Mouse (Mus musculus): ENCODE results near the gene Wdr72. TPM values are rescaled to one million over a fixed set of nuclear protein-coding genes. Genes with fewer than 3 reads are reported as not detected.

Wdr72 gene
- polyA plus RNA-seq, 1 experiment from 2014 or later = 0.59 TPM

DNA sequence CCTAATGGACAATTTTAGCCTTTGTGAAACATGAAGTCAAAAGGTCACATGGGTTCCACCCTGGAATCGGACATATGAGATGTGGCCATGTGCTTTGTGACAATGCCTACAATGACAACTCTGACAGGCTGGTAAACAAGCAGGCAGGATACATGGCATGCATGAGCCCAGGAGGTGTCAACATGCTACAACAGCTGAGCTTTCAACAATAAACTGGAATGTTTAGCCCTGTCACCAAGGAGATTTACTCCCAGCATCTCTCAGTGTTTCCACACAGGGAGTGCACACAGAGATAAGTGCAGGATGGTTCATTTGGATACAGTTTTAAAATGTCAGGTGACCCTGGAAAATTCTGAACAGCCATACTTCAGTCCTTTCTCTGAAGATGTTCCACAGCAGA, 140.4 kb downstream of the Wdr72 start:
- ATAC-seq (ENCODE audit: insufficient number of reproducible peaks, low FRiP score, low TSS enrichment, low read depth) (no peak), DNase-seq (ENCODE audit: low spot score) (no peak)
- no peaks in the 10 kb centered on the region for H3K27me3 ChIP-seq (ENCODE audit: control insufficient read depth, insufficient read depth, low read length)
- no peak overlapping the region for H3K4me2 ChIP-seq (ENCODE audit: low read depth, severe bottlenecking)
- no peaks in the 10 kb centered on the region for H3K36me3 ChIP-seq (ENCODE audit: control insufficient read depth, insufficient read depth, low read length)
- WGBS = 45% methylated on average over 1 of the region's 1 CpGs
- no peak overlapping the region for H3K4me3 ChIP-seq (ENCODE audit: low read depth, low read length)
- no peaks in the 10 kb centered on the region for H3K9me3 ChIP-seq (ENCODE audit: control insufficient read depth, low read length)
- no peak overlapping the region for H3K27ac ChIP-seq (replicated peaks; ENCODE audit: low read depth, low read length)
- H3K4me1 ChIP-seq (ENCODE audit: control insufficient read depth, insufficient read depth, low read length) = no peaks in the 10 kb centered on the region
- H3K9ac ChIP-seq (ENCODE audit: low read length) = no peak overlapping the region

DNA sequence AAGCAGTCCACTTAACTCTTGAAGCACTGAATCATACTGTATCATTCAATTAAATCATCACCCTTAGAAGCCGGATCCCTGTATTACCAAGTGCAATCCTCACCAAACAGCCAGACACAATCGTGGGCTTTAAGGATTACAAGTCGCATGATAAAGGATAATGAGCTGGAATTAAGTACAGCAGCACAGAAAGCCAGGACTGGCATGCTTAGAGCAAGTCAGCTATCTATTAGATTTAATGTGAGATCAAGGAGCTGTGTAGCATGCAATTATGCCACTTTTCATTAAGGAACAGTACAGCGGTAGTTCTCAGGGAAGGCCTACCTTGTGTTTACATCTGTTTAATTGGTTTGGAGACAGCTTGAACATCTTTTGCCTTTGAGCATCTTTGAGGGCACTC, 148.2 kb downstream of the Wdr72 start:
- ATAC-seq (ENCODE audit: insufficient number of reproducible peaks, low FRiP score, low TSS enrichment, low read depth) (no peak), DNase-seq (ENCODE audit: low spot score) (no peak)
- Histone ChIP-seq H3K4me2 (ENCODE audit: low read depth, severe bottlenecking) (no peak overlapping the region), H3K4me1 (ENCODE audit: control insufficient read depth, insufficient read depth, low read length) (no peaks in the 10 kb centered on the region), H3K9me3 (ENCODE audit: control insufficient read depth, low read length) (no peaks in the 10 kb centered on the region), H3K27ac (replicated peaks; ENCODE audit: low read depth, low read length) (no peak overlapping the region), H3K36me3 (ENCODE audit: control insufficient read depth, insufficient read depth, low read length) (no peaks in the 10 kb centered on the region), H3K9ac (ENCODE audit: low read length) (no peak overlapping the region), H3K27me3 (ENCODE audit: control insufficient read depth, insufficient read depth, low read length) (no peaks in the 10 kb centered on the region), H3K4me3 (ENCODE audit: low read depth, low read length) (no peak overlapping the region)
- 45% methylated on average over 4 of the region's 4 CpGs for WGBS

DNA sequence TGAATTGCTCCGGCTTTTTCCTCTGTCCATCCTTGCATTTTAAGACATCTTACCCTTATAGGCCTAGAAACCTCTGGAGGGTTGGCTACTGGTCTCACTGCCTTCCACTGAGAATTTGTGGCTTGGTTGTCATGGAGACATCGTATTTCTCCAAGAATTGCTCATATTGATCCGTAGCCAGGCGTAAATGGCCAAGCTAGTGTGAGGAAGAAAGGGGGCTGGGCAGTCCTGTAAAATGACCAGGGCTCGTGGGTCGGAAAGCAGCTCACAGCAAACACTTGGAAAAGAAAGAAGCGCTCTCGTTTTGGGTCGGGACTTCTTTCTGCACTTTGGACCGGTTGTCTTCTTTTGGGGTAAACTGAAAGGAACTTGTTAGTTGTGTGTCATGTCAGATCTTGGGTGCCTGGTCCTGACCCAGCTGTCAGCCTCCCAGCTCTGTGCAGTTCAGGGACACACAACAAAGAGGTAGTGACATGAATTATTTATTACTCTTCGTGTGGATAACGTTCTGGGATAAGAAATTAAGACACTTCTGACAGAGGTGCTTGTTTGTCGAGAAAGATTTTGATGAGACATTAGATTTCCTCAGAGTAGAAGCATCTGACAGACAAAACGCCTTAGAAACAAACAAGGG, 167.7 kb downstream of the Wdr72 start:
- Histone ChIP-seq H3K9ac (ENCODE audit: low read length) (no peak overlapping the region), H3K4me3 (ENCODE audit: low read depth, low read length) (no peak overlapping the region), H3K9me3 (ENCODE audit: control insufficient read depth, low read length) (no peaks in the 10 kb centered on the region), H3K36me3 (ENCODE audit: control insufficient read depth, insufficient read depth, low read length) (no peaks in the 10 kb centered on the region), H3K27me3 (ENCODE audit: control insufficient read depth, insufficient read depth, low read length) (no peaks in the 10 kb centered on the region), H3K4me1 (ENCODE audit: control insufficient read depth, insufficient read depth, low read length) (no peaks in the 10 kb centered on the region), H3K27ac (replicated peaks; ENCODE audit: low read depth, low read length) (no peak overlapping the region), H3K4me2 (ENCODE audit: low read depth, severe bottlenecking) (no peak overlapping the region)
- DNase-seq (ENCODE audit: low spot score) (no peak), ATAC-seq (ENCODE audit: insufficient number of reproducible peaks, low FRiP score, low TSS enrichment, low read depth) (no peak)
- 61% methylated on average over 14 of the region's 14 CpGs for WGBS

DNA sequence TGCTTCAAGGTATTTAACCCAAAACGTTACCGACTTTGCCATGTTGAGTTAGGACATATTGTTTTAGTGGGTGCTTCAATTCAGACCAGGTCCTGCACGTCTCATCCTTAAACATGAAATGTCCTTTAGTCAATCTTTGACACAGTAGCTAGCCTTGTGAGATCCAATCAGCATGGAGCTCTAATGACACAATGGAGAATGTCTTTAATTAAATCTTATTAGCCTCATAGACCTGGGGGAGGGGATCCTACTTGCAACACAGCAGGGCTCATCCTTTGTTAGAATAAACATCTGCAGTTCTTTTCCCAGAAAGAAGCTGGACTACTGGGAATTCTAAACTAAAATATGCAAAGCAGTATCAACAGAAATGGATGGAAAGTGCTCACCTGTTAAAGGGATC, 171.9 kb downstream of the Wdr72 start:
- Histone ChIP-seq H3K4me2 (ENCODE audit: low read depth, severe bottlenecking) (no peak overlapping the region), H3K4me1 (ENCODE audit: control insufficient read depth, insufficient read depth, low read length) (no peaks in the 10 kb centered on the region), H3K9ac (ENCODE audit: low read length) (no peak overlapping the region), H3K36me3 (ENCODE audit: control insufficient read depth, insufficient read depth, low read length) (no peaks in the 10 kb centered on the region), H3K4me3 (ENCODE audit: low read depth, low read length) (no peak overlapping the region), H3K27me3 (ENCODE audit: control insufficient read depth, insufficient read depth, low read length) (no peaks in the 10 kb centered on the region), H3K27ac (replicated peaks; ENCODE audit: low read depth, low read length) (no peak overlapping the region), H3K9me3 (ENCODE audit: control insufficient read depth, low read length) (no peaks in the 10 kb centered on the region)
- DNase-seq (ENCODE audit: low spot score) (no peak), ATAC-seq (ENCODE audit: insufficient number of reproducible peaks, low FRiP score, low TSS enrichment, low read depth) (no peak)
- WGBS = 42% methylated on average over 3 of the region's 3 CpGs

DNA sequence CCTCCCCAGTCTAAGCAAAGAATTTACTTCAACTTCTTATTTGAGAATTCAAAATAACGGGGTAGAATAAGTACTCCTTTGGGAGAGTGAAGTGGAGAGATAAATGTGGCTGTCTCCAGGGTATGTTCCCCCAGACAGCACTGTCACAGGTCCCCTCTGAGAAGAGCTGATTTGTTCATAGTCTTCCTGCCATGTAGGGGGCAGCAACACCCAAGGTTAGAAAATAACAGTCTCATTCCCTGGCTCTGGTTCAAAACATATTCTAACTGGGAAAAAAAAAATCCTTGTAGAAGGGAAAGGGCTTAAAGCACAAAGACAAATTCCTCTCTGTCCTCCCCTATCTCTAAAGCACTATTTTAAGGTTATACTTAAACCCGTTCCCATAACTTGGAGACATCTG, 176.1 kb downstream of the Wdr72 start:
- no peaks in the 10 kb centered on the region for H3K9me3 ChIP-seq (ENCODE audit: control insufficient read depth, low read length)
- ATAC-seq (ENCODE audit: insufficient number of reproducible peaks, low FRiP score, low TSS enrichment, low read depth) (no peak), DNase-seq (ENCODE audit: low spot score) (no peak)
- 66% methylated on average over 2 of the region's 2 CpGs for WGBS
- no peak overlapping the region for H3K27ac ChIP-seq (replicated peaks; ENCODE audit: low read depth, low read length)
- no peaks in the 10 kb centered on the region for H3K36me3 ChIP-seq (ENCODE audit: control insufficient read depth, insufficient read depth, low read length)
- no peaks in the 10 kb centered on the region for H3K4me1 ChIP-seq (ENCODE audit: control insufficient read depth, insufficient read depth, low read length)
- no peak overlapping the region for H3K4me2 ChIP-seq (ENCODE audit: low read depth, severe bottlenecking)
- no peak overlapping the region for H3K9ac ChIP-seq (ENCODE audit: low read length)
- H3K4me3 ChIP-seq (ENCODE audit: low read depth, low read length) = no peak overlapping the region
- H3K27me3 ChIP-seq (ENCODE audit: control insufficient read depth, insufficient read depth, low read length) = no peaks in the 10 kb centered on the region

DNA sequence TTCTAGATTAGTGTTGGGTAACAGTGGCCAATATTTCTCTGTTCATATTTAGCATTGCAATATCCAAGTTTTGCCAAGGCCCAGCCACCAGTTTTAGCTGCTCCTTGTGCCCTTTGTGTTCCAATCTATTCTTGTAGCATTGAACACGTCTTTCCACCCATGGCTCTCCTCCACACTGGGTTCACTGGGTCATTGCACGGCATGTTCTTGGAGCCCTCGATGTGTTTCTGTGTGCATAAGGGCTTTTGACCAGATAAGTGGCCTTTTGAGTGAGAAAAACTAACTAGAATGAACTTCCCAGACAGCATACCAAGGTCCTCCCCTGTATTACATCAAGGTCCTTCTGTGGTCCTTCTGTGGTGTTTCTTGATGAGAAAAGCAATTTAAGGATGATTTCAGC, 184.3 kb downstream of the Wdr72 start:
- no peaks in the 10 kb centered on the region for H3K9me3 ChIP-seq (ENCODE audit: control insufficient read depth, low read length)
- H3K27ac ChIP-seq (replicated peaks; ENCODE audit: low read depth, low read length) = no peak overlapping the region
- H3K36me3 ChIP-seq (ENCODE audit: control insufficient read depth, insufficient read depth, low read length) = no peaks in the 10 kb centered on the region
- no peak for DNase-seq (ENCODE audit: low spot score)
- no peak overlapping the region for H3K9ac ChIP-seq (ENCODE audit: low read length)
- no peak overlapping the region for H3K4me2 ChIP-seq (ENCODE audit: low read depth, severe bottlenecking)
- no peaks in the 10 kb centered on the region for H3K27me3 ChIP-seq (ENCODE audit: control insufficient read depth, insufficient read depth, low read length)
- no peak overlapping the region for H3K4me3 ChIP-seq (ENCODE audit: low read depth, low read length)
- WGBS = 86% methylated on average over 3 of the region's 3 CpGs
- no peaks in the 10 kb centered on the region for H3K4me1 ChIP-seq (ENCODE audit: control insufficient read depth, insufficient read depth, low read length)
- ATAC-seq (ENCODE audit: insufficient number of reproducible peaks, low FRiP score, low TSS enrichment, low read depth) = no peak

DNA sequence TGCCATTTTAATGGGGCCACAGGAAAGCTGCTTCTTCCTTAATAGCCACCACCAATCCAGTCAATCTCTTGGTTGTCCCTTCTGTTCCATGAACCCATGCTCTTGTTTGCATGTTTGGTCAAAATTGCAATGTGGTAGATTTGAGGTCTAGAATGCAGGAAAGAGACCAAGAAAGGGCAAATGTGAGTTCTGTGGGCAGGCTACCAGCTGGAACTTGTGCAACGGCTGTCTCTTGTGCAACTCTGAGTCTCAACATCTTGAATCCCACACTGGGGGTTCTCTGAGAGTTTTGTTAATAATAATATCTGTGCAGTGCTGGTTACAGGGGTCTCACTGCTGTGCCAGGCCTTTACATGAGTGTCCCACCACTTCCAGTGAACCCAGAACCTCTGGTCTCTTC, 208.6 kb downstream of the Wdr72 start:
- Histone ChIP-seq H3K4me3 (ENCODE audit: low read depth, low read length) (no peak overlapping the region), H3K9ac (ENCODE audit: low read length) (no peak overlapping the region), H3K27ac (replicated peaks; ENCODE audit: low read depth, low read length) (no peak overlapping the region), H3K27me3 (ENCODE audit: control insufficient read depth, insufficient read depth, low read length) (no peaks in the 10 kb centered on the region), H3K4me2 (ENCODE audit: low read depth, severe bottlenecking) (no peak overlapping the region), H3K9me3 (ENCODE audit: control insufficient read depth, low read length) (no peaks in the 10 kb centered on the region), H3K36me3 (ENCODE audit: control insufficient read depth, insufficient read depth, low read length) (no peaks in the 10 kb centered on the region), H3K4me1 (ENCODE audit: control insufficient read depth, insufficient read depth, low read length) (no peaks in the 10 kb centered on the region)
- DNase-seq (ENCODE audit: low spot score) = no peak
- WGBS = 96% methylated on average over 1 of the region's 1 CpGs
- ATAC-seq (ENCODE audit: insufficient number of reproducible peaks, low FRiP score, low TSS enrichment, low read depth) = no peak

DNA sequence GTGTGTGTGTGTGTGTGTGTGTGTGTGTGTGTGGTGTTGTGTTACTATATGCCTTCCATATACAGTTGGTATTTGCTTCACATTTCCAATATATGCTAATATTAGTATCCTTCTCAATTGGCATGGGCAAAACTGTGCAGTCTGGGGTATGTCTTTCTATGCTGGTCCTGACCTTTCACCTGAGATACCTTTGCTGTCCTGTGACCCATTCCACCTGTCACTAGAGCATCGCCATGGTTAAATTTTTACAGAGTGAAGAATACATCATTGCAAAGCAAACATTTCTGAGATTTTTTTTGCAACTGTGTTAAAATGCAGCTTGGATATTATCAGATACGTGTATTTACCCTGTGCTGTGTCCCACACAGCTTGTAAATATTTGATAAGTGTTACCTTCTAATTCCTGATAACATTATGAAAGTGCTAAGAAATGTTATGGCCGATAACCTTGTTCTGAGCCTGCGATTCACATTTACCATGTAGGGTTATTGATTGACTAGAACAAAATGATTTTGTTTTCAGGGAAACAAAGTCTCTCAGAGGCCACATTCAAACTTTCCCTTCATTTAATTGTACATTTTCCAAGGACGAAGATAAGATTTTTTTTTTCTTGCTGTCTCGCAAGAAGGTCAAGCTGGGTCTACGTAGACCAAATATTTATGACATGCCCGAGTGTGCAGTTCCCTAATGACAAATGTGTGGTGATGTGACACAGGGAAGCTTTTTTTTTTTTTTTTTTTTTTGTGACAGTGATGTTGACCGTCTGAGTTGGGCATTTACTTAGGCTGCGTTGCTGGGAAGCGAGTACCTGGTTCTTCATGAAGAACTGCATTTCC, 214.2 kb downstream of the Wdr72 start:
- Histone ChIP-seq H3K4me3 (ENCODE audit: low read depth, low read length) (no peak overlapping the region), H3K36me3 (ENCODE audit: control insufficient read depth, insufficient read depth, low read length) (no peaks in the 10 kb centered on the region), H3K9me3 (ENCODE audit: control insufficient read depth, low read length) (no peaks in the 10 kb centered on the region), H3K4me2 (ENCODE audit: low read depth, severe bottlenecking) (no peak overlapping the region), H3K27me3 (ENCODE audit: control insufficient read depth, insufficient read depth, low read length) (no peaks in the 10 kb centered on the region), H3K27ac (replicated peaks; ENCODE audit: low read depth, low read length) (no peak overlapping the region), H3K9ac (ENCODE audit: low read length) (no peak overlapping the region), H3K4me1 (ENCODE audit: control insufficient read depth, insufficient read depth, low read length) (no peaks in the 10 kb centered on the region)
- DNase-seq (ENCODE audit: low spot score) (no peak), ATAC-seq (ENCODE audit: insufficient number of reproducible peaks, low FRiP score, low TSS enrichment, low read depth) (no peak)
- WGBS = 86% methylated on average over 11 of the region's 11 CpGs
